Mouse (Mus musculus): ENCODE results near the gene Trim7. TPM values are rescaled to one million over a fixed set of nuclear protein-coding genes. Genes with fewer than 3 reads are reported as not detected.

The Trim7 gene
- total and polyA plus RNA-seq, 3 experiments = 0.67 to 4.0 (median 3.0) TPM

DNA sequence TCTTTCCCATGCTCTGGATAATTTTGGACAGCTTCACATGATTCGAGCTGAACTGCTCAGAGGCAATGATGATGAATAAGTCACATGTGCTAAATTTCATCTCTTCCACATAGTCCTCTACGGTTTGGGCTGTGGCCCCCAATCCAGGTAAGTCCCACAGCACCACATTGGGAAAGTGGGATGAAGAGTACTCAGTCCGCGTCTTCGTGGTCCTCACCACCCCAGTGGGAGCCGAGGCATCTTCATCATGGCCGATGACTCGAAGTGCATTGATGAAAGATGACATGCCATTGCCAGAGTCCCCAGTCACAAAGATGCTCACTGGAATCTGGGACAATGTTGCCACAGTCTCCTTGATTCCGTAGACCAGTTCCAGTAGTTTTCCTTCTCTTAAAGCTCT lies 40.5 kb downstream of the Trim7 start:
- H3K4me1 ChIP-seq (ENCODE audit: insufficient read depth, low read depth, low read length) = peaks cover 42% of the 10 kb centered on the region
- ATAC-seq (ENCODE audit: extremely low read depth, insufficient number of reproducible peaks, low FRiP score, poor library complexity, severe bottlenecking) (no peak), DNase-seq (ENCODE audit: low spot score) (no peak)
- no peaks in the 10 kb centered on the region for H3K27me3 ChIP-seq (ENCODE audit: insufficient read depth, low read length)
- H3K9me3 ChIP-seq (replicated peaks) = no peaks in the 10 kb centered on the region
- TF ChIP-seq GATA1 (IDR thresholded peaks at IDR 0.05; ENCODE audit: borderline replicate concordance, low read length) (no peak), GATA2 (IDR thresholded peaks at IDR 0.05; ENCODE audit: borderline replicate concordance, low read depth, low read length) (no peak), CTCF (IDR thresholded peaks at IDR 0.05; ENCODE audit: low read depth, low read length) (no peak), POLR2AphosphoS5 (IDR thresholded peaks at IDR 0.05; ENCODE audit: insufficient replicate concordance, low read depth, low read length) (no peak), TAL1 (conservative IDR thresholded peaks at IDR 0.05; ENCODE audit: low read depth, low read length) (no peak)
- peaks cover 51% of the 10 kb centered on the region for H3K36me3 ChIP-seq (replicated peaks)
- no peak overlapping the region for H3K4me3 ChIP-seq (ENCODE audit: low read depth, low read length)

- peaks cover 69% of the 10 kb centered on the region for H3K4me1 ChIP-seq (ENCODE audit: insufficient read depth, low read depth, low read length)
- H3K9me3 ChIP-seq (replicated peaks) = no peaks in the 10 kb centered on the region
- no peaks in the 10 kb centered on the region for H3K27me3 ChIP-seq (ENCODE audit: insufficient read depth, low read length)
- peak overlapping the region; percentile 75 for H3K4me3 ChIP-seq (ENCODE audit: low read depth, low read length)
- DNase-seq (ENCODE audit: low spot score) (peak; percentile 58), ATAC-seq (ENCODE audit: extremely low read depth, insufficient number of reproducible peaks, low FRiP score, poor library complexity, severe bottlenecking) (no peak)
- TF ChIP-seq GATA2 (IDR thresholded peaks at IDR 0.05; ENCODE audit: borderline replicate concordance, low read depth, low read length) = no peak
- no peak for TF ChIP-seq POLR2AphosphoS5 (IDR thresholded peaks at IDR 0.05; ENCODE audit: insufficient replicate concordance, low read depth, low read length)
- peaks cover 37% of the 10 kb centered on the region for H3K36me3 ChIP-seq (replicated peaks)
Observed at GRCm38 (mm10) chr11:48869380-48870110, 43.6 kb downstream of the Trim7 start.

GRCm38 (mm10) chr11:48870781-48871180 lies 44.8 kb downstream of the Trim7 start:
- TF ChIP-seq TAL1 (conservative IDR thresholded peaks at IDR 0.05; ENCODE audit: low read depth, low read length) (no peak), POLR2AphosphoS5 (IDR thresholded peaks at IDR 0.05; ENCODE audit: insufficient replicate concordance, low read depth, low read length) (no peak), GATA2 (IDR thresholded peaks at IDR 0.05; ENCODE audit: borderline replicate concordance, low read depth, low read length) (no peak), CTCF (IDR thresholded peaks at IDR 0.05; ENCODE audit: low read depth, low read length) (no peak), GATA1 (IDR thresholded peaks at IDR 0.05; ENCODE audit: borderline replicate concordance, low read length) (no peak)
- Histone ChIP-seq H3K27me3 (ENCODE audit: insufficient read depth, low read length) (no peaks in the 10 kb centered on the region), H3K4me1 (ENCODE audit: insufficient read depth, low read depth, low read length) (peaks cover 74% of the 10 kb centered on the region), H3K4me3 (ENCODE audit: low read depth, low read length) (peak overlapping the region; percentile 75), H3K36me3 (replicated peaks) (peaks cover 30% of the 10 kb centered on the region), H3K9me3 (replicated peaks) (no peaks in the 10 kb centered on the region)
- ATAC-seq (ENCODE audit: extremely low read depth, insufficient number of reproducible peaks, low FRiP score, poor library complexity, severe bottlenecking) = no peak
- DNase-seq (ENCODE audit: low spot score) = no peak

- no peaks in the 10 kb centered on the region for H3K9me3 ChIP-seq (replicated peaks)
- peaks cover 77% of the 10 kb centered on the region for H3K4me1 ChIP-seq (ENCODE audit: insufficient read depth, low read depth, low read length)
- TF ChIP-seq POLR2AphosphoS5 (IDR thresholded peaks at IDR 0.05; ENCODE audit: insufficient replicate concordance, low read depth, low read length) (no peak), TAL1 (conservative IDR thresholded peaks at IDR 0.05; ENCODE audit: low read depth, low read length) (no peak), GATA2 (IDR thresholded peaks at IDR 0.05; ENCODE audit: borderline replicate concordance, low read depth, low read length) (no peak), CTCF (IDR thresholded peaks at IDR 0.05; ENCODE audit: low read depth, low read length) (no peak), GATA1 (IDR thresholded peaks at IDR 0.05; ENCODE audit: borderline replicate concordance, low read length) (no peak)
- H3K36me3 ChIP-seq (replicated peaks) = peaks cover 29% of the 10 kb centered on the region
- H3K27me3 ChIP-seq (ENCODE audit: insufficient read depth, low read length) = no peaks in the 10 kb centered on the region
- peak within 1 kb of the TSS; percentile 75 for H3K4me3 ChIP-seq (ENCODE audit: low read depth, low read length)
- ATAC-seq (ENCODE audit: extremely low read depth, insufficient number of reproducible peaks, low FRiP score, poor library complexity, severe bottlenecking) (0 out of 2 replicates have a peak, but pooled peaks have one; percentile 23), DNase-seq (ENCODE audit: low spot score) (peak; percentile 53)
Observed at GRCm38 (mm10) chr11:48871201-48871772, 45.3 kb downstream of the Trim7 start, which contains the start of gene Irgm1. Gene Irgm1 (minus strand): TSS chr11:48871683.

GRCm38 (mm10) chr11:48871817-48872541 lies 46.0 kb downstream of the Trim7 start:
- H3K4me3 ChIP-seq (ENCODE audit: low read depth, low read length) = peak overlapping the region; percentile 75
- DNase-seq (ENCODE audit: low spot score) = no peak
- TF ChIP-seq GATA2 (IDR thresholded peaks at IDR 0.05; ENCODE audit: borderline replicate concordance, low read depth, low read length) = no peak
- no peak for TF ChIP-seq POLR2AphosphoS5 (IDR thresholded peaks at IDR 0.05; ENCODE audit: insufficient replicate concordance, low read depth, low read length)
- TF ChIP-seq GATA1 (IDR thresholded peaks at IDR 0.05; ENCODE audit: borderline replicate concordance, low read length) = no peak
- no peak for TF ChIP-seq CTCF (IDR thresholded peaks at IDR 0.05; ENCODE audit: low read depth, low read length)
- no peak for TF ChIP-seq TAL1 (conservative IDR thresholded peaks at IDR 0.05; ENCODE audit: low read depth, low read length)
- H3K27me3 ChIP-seq (ENCODE audit: insufficient read depth, low read length) = no peaks in the 10 kb centered on the region
- H3K9me3 ChIP-seq (replicated peaks) = no peaks in the 10 kb centered on the region
- H3K36me3 ChIP-seq (replicated peaks) = peaks cover 24% of the 10 kb centered on the region
- peaks cover 73% of the 10 kb centered on the region for H3K4me1 ChIP-seq (ENCODE audit: insufficient read depth, low read depth, low read length)
- ATAC-seq (ENCODE audit: extremely low read depth, insufficient number of reproducible peaks, low FRiP score, poor library complexity, severe bottlenecking) = 0 out of 2 replicates have a peak, but pooled peaks have one; percentile 5

All from G1E (cell line).